Mouse (Mus musculus): ENCODE data around the gene Fbxl21.

DNA sequence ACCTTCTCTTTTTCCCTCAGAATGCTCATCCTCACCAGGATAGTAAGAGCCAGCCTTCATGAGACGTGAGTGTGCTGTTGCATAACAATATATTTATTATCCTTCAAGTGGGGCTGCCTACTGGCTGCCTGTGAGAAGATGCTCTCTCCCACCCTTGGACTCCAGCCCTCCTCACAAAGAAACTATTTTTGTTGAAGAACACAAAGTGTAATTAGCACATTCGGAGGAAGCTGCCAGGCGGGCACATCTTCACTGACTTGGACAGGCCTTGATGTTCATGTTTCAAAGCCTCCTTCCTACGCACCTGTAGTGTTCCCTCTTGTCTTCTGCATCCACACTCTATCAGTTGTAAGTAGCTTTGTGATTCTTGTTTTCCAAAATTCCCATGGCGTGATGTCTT is 58.2 kb downstream of the Fbxl21 start:
- TF ChIP-seq CTCF (IDR thresholded peaks at IDR 0.05; ENCODE audit: borderline replicate concordance, insufficient read depth, low read depth, low read length) = no peak
- no peak for TF ChIP-seq POLR2A (IDR thresholded peaks at IDR 0.05; ENCODE audit: borderline replicate concordance, insufficient read depth, low read length)

Data from cerebellum, adult 2 months (tissue).